Mouse (Mus musculus): ENCODE results near the gene Gm10220. TPM values are rescaled to one million over a fixed set of nuclear protein-coding genes. Genes with fewer than 3 reads are reported as not detected.
"Not testable (repeated sequence)": the region's sequence is repeated elsewhere in the genome, so short reads cannot be mapped to it uniquely, and the experiment has no call there.

Gm10220 gene
- 0.14 TPM in 1 of 2 replicates, not detected in the other for polyA plus RNA-seq (2015; fragmentation: Nextera tagmentation; extraction: Ambion mirVana)

DNA sequence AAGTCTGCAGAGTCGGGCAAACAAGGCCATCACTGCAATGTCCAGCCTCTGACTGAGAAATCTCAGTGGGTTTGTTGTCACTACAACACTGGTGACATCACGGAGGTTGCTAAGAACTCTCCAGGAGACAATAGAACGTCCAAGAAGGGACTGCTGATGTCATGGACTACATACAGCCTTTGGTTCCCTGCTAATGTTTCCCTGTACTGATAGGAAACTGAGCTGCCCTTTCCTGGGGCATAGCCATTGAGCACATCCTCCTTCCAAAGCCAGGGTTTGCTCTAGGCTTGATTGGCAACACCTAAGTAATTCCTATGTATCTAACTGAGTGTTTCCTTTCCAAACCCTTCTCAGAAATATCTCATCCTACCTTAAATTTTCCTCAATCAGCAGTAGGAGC, at the start of gene Gm10220:
Gene Gm10220 (minus strand): TSS at position 101 of the 400 bp plus-strand sequence.
- not testable (repeated sequence) for H3K4me2 ChIP-seq; H3K4me1 ChIP-seq; H3K9me3 ChIP-seq; ATAC-seq (ENCODE audit: insufficient number of reproducible peaks, low FRiP score, low TSS enrichment, low read depth); H3K27me3 ChIP-seq; H3K27ac ChIP-seq; H3K36me3 ChIP-seq; H3K4me3 ChIP-seq; H3K9ac ChIP-seq
- WGBS, result no CpG with 5 or more reads among the region's 3 CpGs

DNA sequence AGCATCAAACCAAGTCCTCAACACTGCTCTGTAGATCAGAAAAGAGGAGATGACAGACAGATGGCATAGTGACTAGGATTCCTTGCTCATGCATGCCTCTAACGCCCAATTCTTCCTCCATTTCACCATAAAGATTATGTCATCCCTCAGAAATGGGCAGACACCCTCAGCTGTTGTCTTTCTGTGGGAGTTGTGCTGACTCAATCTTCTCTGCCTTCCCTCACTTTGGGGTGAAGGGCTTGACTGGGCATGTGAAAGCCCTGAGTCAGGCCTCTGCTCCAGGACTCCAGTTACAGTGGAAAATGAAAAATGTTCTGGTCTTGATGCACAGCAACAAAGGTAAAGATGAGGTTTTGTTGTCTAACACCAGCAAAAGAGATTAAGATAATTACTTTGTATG, 48.6 kb upstream of the Gm10220 start:
- Histone ChIP-seq H3K36me3 (no peaks in the 10 kb centered on the region), H3K27ac (no peak overlapping the region), H3K27me3 (no peaks in the 10 kb centered on the region), H3K4me2 (no peak overlapping the region), H3K4me3 (no peak overlapping the region), H3K9ac (no peak overlapping the region), H3K4me1 (no peaks in the 10 kb centered on the region), H3K9me3 (no peaks in the 10 kb centered on the region)
- no peak for ATAC-seq (ENCODE audit: insufficient number of reproducible peaks, low FRiP score, low TSS enrichment, low read depth)
- WGBS, result 62% methylated on average over 1 of the region's 1 CpGs

GRCm38 (mm10) chr5:26165791-26166165, 44.6 kb upstream of the Gm10220 start:
- Histone ChIP-seq H3K9ac (no peak overlapping the region), H3K27me3 (no peaks in the 10 kb centered on the region), H3K9me3 (no peaks in the 10 kb centered on the region), H3K4me2 (no peak overlapping the region), H3K36me3 (no peaks in the 10 kb centered on the region), H3K4me3 (no peak overlapping the region), H3K27ac (no peak overlapping the region), H3K4me1 (no peaks in the 10 kb centered on the region)
- no peak for ATAC-seq (ENCODE audit: insufficient number of reproducible peaks, low FRiP score, low TSS enrichment, low read depth)
- 89% methylated on average over 5 of the region's 5 CpGs for WGBS

DNA sequence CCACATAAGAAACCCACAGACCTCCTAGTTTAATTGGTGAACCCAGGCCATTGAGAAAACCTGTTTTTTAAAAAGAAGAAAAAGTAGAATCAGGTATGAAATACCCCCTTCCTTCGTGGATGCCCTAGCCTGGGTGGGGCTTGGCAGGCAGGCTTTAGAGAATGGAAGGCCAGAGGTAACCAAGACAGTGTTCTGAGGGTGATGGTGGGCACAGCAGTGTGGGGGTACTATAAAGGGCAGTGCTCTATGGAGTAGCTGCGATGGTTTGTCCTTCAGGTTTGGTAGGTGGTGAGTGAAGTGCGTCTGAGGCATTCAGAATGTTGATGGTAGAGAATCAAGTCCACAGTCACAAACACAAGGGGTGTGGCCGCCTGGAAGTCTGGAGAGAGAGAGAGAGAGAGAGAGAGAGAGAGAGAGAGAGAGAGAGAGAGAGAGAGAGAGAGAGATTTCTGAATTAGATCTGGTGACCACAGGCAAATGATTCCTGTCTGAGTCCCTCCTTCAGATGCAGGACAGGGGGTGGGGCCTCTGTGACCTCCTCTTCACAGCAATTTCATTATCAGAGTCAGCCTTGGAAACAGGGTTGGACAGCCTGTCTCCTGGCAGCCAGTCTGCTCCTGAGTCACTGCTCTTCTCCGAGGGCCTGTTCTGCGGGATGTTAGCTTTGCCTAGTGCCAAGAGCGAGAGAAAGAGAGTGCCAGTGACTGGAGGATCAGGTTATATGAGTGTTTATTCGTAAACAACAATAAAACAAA, 44.0 kb upstream of the Gm10220 start:
- no peaks in the 10 kb centered on the region for H3K27me3 ChIP-seq
- no peaks in the 10 kb centered on the region for H3K9me3 ChIP-seq
- no peak overlapping the region for H3K4me2 ChIP-seq
- H3K4me3 ChIP-seq, result no peak overlapping the region
- H3K9ac ChIP-seq, result no peak overlapping the region
- no peak overlapping the region for H3K27ac ChIP-seq
- WGBS, result 74% methylated on average over 8 of the region's 8 CpGs
- no peaks in the 10 kb centered on the region for H3K4me1 ChIP-seq
- ATAC-seq (ENCODE audit: insufficient number of reproducible peaks, low FRiP score, low TSS enrichment, low read depth), result no peak
- no peaks in the 10 kb centered on the region for H3K36me3 ChIP-seq

DNA sequence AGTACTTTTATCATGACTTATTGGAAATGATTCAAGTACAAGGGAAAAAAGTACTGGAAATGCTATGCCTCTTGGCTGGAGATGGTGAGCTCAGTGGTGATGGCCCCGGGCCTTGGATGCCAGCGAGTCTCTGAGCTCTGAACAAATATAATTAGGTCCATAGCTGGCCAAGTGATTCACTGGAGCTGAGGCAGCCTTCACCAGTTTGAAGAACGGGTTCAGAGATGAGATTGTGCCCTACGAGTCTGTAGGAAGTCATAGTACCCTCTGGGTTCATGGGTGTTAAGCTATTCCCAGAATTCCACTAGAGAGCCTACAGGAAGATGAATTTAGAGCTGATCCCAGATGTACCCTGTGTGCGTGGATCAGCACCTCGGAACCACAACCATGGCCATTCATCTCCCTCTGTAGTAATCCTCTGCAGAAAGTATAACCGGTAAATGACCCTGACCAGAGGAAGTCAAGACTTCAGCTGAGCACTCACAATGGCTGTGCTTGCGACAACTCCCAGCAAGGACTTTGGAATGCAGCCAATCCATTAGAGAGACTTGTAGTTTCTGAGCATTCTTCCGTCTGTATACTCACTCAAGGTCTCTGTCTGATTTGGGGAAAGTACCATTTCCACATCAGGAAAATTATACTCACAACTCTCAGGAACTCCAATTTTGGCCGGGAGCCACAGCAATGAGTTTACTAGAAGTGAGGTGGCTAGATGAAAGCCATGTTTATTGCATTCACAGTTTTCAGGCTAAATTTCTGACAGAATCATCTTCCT, 36.4 kb upstream of the Gm10220 start:
- Histone ChIP-seq H3K4me3 (no peak overlapping the region), H3K4me1 (no peaks in the 10 kb centered on the region), H3K36me3 (no peaks in the 10 kb centered on the region), H3K9ac (no peak overlapping the region), H3K27me3 (no peaks in the 10 kb centered on the region), H3K4me2 (no peak overlapping the region), H3K9me3 (no peaks in the 10 kb centered on the region), H3K27ac (no peak overlapping the region)
- no peak for ATAC-seq (ENCODE audit: insufficient number of reproducible peaks, low FRiP score, low TSS enrichment, low read depth)
- 74% methylated on average over 10 of the region's 10 CpGs for WGBS

DNA sequence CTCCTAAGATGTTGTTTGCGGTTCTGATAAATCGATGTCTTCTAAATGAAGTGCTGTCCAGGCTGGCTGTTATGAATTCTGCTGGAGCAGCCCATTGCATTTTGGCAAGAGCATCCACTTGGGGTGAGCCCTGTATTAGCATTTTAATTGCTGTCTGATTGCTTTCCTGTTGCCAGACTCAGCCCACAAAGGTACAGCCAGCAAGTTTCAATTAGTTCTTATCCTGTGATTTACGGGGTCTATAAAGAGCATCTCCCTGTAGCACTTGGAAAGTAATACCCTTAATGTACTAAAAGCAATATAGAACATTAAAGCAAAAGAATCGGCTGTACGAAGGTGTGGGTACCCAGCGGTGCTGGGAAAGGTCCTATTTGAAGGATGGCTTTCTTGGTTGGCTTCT, 21.7 kb upstream of the Gm10220 start:
- H3K4me3 ChIP-seq, result no peak overlapping the region
- H3K27ac ChIP-seq, result no peak overlapping the region
- H3K4me2 ChIP-seq, result no peak overlapping the region
- H3K9ac ChIP-seq, result no peak overlapping the region
- H3K36me3 ChIP-seq, result no peaks in the 10 kb centered on the region
- no peak for ATAC-seq (ENCODE audit: insufficient number of reproducible peaks, low FRiP score, low TSS enrichment, low read depth)
- H3K4me1 ChIP-seq, result no peaks in the 10 kb centered on the region
- 66% methylated on average over 6 of the region's 6 CpGs for WGBS
- no peaks in the 10 kb centered on the region for H3K9me3 ChIP-seq
- H3K27me3 ChIP-seq, result no peaks in the 10 kb centered on the region

DNA sequence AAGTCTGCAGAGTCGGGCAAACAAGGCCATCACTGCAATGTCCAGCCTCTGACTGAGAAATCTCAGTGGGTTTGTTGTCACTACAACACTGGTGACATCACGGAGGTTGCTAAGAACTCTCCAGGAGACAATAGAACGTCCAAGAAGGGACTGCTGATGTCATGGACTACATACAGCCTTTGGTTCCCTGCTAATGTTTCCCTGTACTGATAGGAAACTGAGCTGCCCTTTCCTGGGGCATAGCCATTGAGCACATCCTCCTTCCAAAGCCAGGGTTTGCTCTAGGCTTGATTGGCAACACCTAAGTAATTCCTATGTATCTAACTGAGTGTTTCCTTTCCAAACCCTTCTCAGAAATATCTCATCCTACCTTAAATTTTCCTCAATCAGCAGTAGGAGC, 16.0 kb downstream of the Gm10220 start, which contains the start of gene 5031410I06Rik:
Gene 5031410I06Rik (minus strand): TSS at position 101 of the 400 bp plus-strand sequence.
- H3K4me1 ChIP-seq; H3K36me3 ChIP-seq; H3K9me3 ChIP-seq; H3K9ac ChIP-seq; H3K27me3 ChIP-seq; H3K4me2 ChIP-seq; ATAC-seq (ENCODE audit: insufficient number of reproducible peaks, low FRiP score, low TSS enrichment, low read depth); H3K4me3 ChIP-seq; H3K27ac ChIP-seq: not testable (repeated sequence)
- no CpG with 5 or more reads among the region's 3 CpGs for WGBS

- not testable (repeated sequence) for H3K4me3 ChIP-seq; H3K4me2 ChIP-seq; ATAC-seq (ENCODE audit: insufficient number of reproducible peaks, low FRiP score, low TSS enrichment, low read depth); H3K27ac ChIP-seq; H3K4me1 ChIP-seq; H3K9ac ChIP-seq; H3K36me3 ChIP-seq; H3K9me3 ChIP-seq; H3K27me3 ChIP-seq
- WGBS, result 68% methylated on average over 1 of the region's 1 CpGs
Observed at GRCm38 (mm10) chr5:26089191-26089590, 32.0 kb downstream of the Gm10220 start, which contains the start of gene Gm10471. Gene Gm10471 (minus strand): TSS chr5:26089291.

GRCm38 (mm10) chr5:26079023-26079422, 42.2 kb downstream of the Gm10220 start:
- not testable (repeated sequence) for H3K9ac ChIP-seq; H3K36me3 ChIP-seq; ATAC-seq (ENCODE audit: insufficient number of reproducible peaks, low FRiP score, low TSS enrichment, low read depth); H3K4me1 ChIP-seq; H3K27me3 ChIP-seq; H3K4me2 ChIP-seq; H3K9me3 ChIP-seq; H3K4me3 ChIP-seq; H3K27ac ChIP-seq

GRCm38 (mm10) chr5:26070716-26071115, 50.5 kb downstream of the Gm10220 start:
- H3K27ac ChIP-seq, result no peak overlapping the region
- 91% methylated on average over 24 of the region's 24 CpGs for WGBS
- H3K36me3 ChIP-seq, result no peaks in the 10 kb centered on the region
- H3K4me2 ChIP-seq, result no peak overlapping the region
- H3K4me1 ChIP-seq, result no peaks in the 10 kb centered on the region
- H3K4me3 ChIP-seq, result no peak overlapping the region
- no peak for ATAC-seq (ENCODE audit: insufficient number of reproducible peaks, low FRiP score, low TSS enrichment, low read depth)
- no peaks in the 10 kb centered on the region for H3K9me3 ChIP-seq
- no peaks in the 10 kb centered on the region for H3K27me3 ChIP-seq
- H3K9ac ChIP-seq, result no peak overlapping the region
